Mouse (Mus musculus) heart, postnatal 0 days (tissue): Measurements from ENCODE around the gene Hpcal1. TPM values are rescaled to one million over a fixed set of nuclear protein-coding genes. Genes with fewer than 3 reads are reported as not detected.

ENCODE experiments used
- ATAC-seq: fragments of 200-750 bp; cut with Nextera tagmentation; 2 replicates; pipeline ENCODE4 v1.8.0; 2017; ENCODE audit warnings: low read depth, moderate number of reproducible peaks, moderate library complexity; ENCODE audit not compliant: insufficient read depth
- DNase-seq: peaks from one replicate; pipeline ENCODE4 v3.0.0-alpha.2; 2016; ENCODE audit warnings: low spot score
- H3K27ac ChIP-seq: fragments of 300-500 bp; sonication (generic); 2 replicates; pipeline ENCODE4 v1.5.1; 2014; ENCODE audit warnings: low read depth, mild to moderate bottlenecking
- H3K27me3 ChIP-seq: fragments of 300-500 bp; sonication (generic); 2 replicates; pipeline ENCODE4 v1.6.1; 2014; ENCODE audit warnings: low read length, mixed read lengths; ENCODE audit not compliant: control insufficient read depth, insufficient read depth
- H3K36me3 ChIP-seq: fragments of 300-500 bp; sonication (generic); replicated peaks from 2 replicates; pipeline ENCODE4 v1.6.1; 2014; ENCODE audit warnings: low read length, mixed read lengths; ENCODE audit not compliant: control insufficient read depth, insufficient read depth
- H3K4me1 ChIP-seq: fragments of 300-500 bp; sonication (generic); 2 replicates; pipeline ENCODE4 v1.6.1; 2014; ENCODE audit warnings: antibody characterized with exemption; ENCODE audit not compliant: control insufficient read depth, insufficient read depth
- H3K4me2 ChIP-seq: fragments of 300-500 bp; sonication (generic); 2 replicates; pipeline ENCODE4 v1.6.1; 2014; ENCODE audit warnings: low read depth, mild to moderate bottlenecking, low read length, moderate library complexity
- H3K4me3 ChIP-seq: fragments of 300-500 bp; sonication (generic); 2 replicates; pipeline ENCODE4 v1.5.1; 2014; ENCODE audit warnings: low read depth, low read length
- H3K9ac ChIP-seq: fragments of 300-500 bp; sonication (generic); replicated peaks from 2 replicates; pipeline ENCODE4 v1.6.1; 2014; ENCODE audit warnings: low read depth, low read length, mixed read lengths
- H3K9me3 ChIP-seq: fragments of 300-500 bp; sonication (generic); replicated peaks from 2 replicates; pipeline ENCODE4 v1.6.1; 2016; ENCODE audit warnings: low read length; ENCODE audit not compliant: control insufficient read depth
- CTCF ChIP-seq: IDR thresholded peaks from 2 replicates; pipeline ENCODE4 v1.5.1; 2016; ENCODE audit warnings: antibody characterized with exemption, control low read depth, low read depth
- EP300 ChIP-seq: IDR thresholded peaks from 2 replicates; pipeline ENCODE4 v1.6.1; 2016; ENCODE audit warnings: antibody characterized with exemption, low read depth
- WGBS: fragments of 180-500 bp; shearing (Covaris S2); extraction: QIAGEN DNeasy Blood & Tissue Kit; methylation state at CpG from one replicate; pipeline ENCODE4 v1.1.7; 2014; 5-methylcytosine and 5-hydroxymethylcytosine counted together
- polyA plus RNA-seq: library from polyadenylated mRNA; unstranded; fragments of >200 nt; fragmentation: Nextera tagmentation; extraction: Ambion mirVana; gene quantifications from 2 replicates; pipeline ENCODE4 v1.2.1, GENCODE M21; 2015
- total RNA-seq: library from RNA; depleted of rRNA; stranded (reverse); fragments of >200 nt; gene quantifications from 2 replicates; pipeline ENCODE4 v1.2.3, GENCODE M21; 2014; ENCODE audit warnings: low replicate concordance; rRNA removed

Gene Hpcal1
- total RNA-seq, result 14.8 and 19.1 TPM in 2 replicates
- 21.9 and 22.5 TPM in 2 replicates for polyA plus RNA-seq

- H3K27me3 ChIP-seq, result no peaks in the 10 kb centered on the region
- ATAC-seq (peak; percentile 92), DNase-seq (peak; percentile 82)
- under 1% methylated on average over 63 of the region's 72 CpGs for WGBS
- no peak for TF ChIP-seq CTCF
- TF ChIP-seq EP300, result no peak
- H3K4me1 ChIP-seq, result peaks cover 18% of the 10 kb centered on the region; the same call in 1 of the 2 replicates
- peak within 1 kb of the TSS; percentile 65 for H3K4me3 ChIP-seq
- peak within 1 kb of the TSS; percentile 76 for H3K4me2 ChIP-seq
- H3K9me3 ChIP-seq, result no peaks in the 10 kb centered on the region
- no peaks in the 10 kb centered on the region for H3K36me3 ChIP-seq
- peak within 1 kb of the TSS; percentile 63 for H3K9ac ChIP-seq
- peak within 1 kb of the TSS; percentile 40 for H3K27ac ChIP-seq
These were observed at the start of gene Hpcal1 for GRCm38 (mm10) chr12:17690564-17691281. Gene Hpcal1, plus strand, starts transcription at chr12:17690856.

DNA sequence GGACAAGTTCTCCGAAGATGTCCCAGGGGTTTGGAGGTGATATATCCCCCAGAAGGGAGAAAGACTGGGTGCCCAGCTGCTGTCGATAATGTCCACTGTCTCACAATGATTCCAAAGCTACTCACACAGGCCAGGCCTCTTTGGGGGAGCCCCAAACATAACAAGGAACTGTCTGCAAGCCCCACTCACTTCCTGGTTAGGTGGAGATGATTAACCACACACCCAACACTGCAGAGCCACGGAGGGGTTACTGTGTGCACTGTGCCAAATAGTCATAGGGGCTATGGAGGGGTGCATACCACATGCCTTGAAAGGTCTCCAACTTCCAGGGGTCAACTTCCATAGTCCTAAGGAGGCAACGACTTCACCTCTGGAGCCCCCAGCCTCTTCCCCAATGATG lies 49.4 kb upstream of the Hpcal1 start:
- Histone ChIP-seq H3K4me3 (no peak overlapping the region), H3K9ac (no peak overlapping the region), H3K4me1 (no peaks in the 10 kb centered on the region), H3K27ac (no peak overlapping the region), H3K27me3 (no peaks in the 10 kb centered on the region), H3K36me3 (no peaks in the 10 kb centered on the region), H3K4me2 (no peak overlapping the region), H3K9me3 (no peaks in the 10 kb centered on the region)
- DNase-seq, result no peak
- no peak for TF ChIP-seq EP300
- TF ChIP-seq CTCF, result no peak
- no peak for ATAC-seq
- 64% methylated on average over 4 of the region's 4 CpGs for WGBS

GRCm38 (mm10) chr12:17644385-17645222 lies 46.1 kb upstream of the Hpcal1 start:
- H3K27ac ChIP-seq, result no peak overlapping the region

DNA sequence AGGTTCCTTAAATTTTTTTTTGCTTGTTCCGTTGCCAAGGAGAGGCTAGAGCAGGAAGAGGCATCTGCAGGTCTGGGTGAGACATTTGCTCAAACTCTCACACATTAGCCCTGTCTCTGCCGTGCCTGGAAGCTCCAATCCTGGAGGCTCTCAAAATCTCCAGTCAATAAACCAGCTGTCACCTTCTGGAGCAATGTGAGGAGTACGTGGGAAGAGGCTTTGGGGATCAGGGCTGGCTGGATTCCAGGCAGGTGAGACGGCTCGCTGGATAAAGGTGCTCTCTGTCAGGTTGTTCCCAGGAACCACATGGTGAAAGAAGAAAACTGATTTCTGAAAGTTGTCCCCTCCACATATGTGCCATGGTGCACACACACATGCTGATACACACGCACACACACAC lies 44.2 kb upstream of the Hpcal1 start:
- DNase-seq (no peak), ATAC-seq (no peak)
- no peaks in the 10 kb centered on the region for H3K27me3 ChIP-seq
- no peaks in the 10 kb centered on the region for H3K9me3 ChIP-seq
- no peak overlapping the region for H3K9ac ChIP-seq
- WGBS, result 73% methylated on average over 6 of the region's 6 CpGs
- H3K4me2 ChIP-seq, result no peak overlapping the region
- H3K4me3 ChIP-seq, result no peak overlapping the region
- TF ChIP-seq CTCF (no peak), EP300 (no peak)
- H3K36me3 ChIP-seq, result no peaks in the 10 kb centered on the region
- H3K27ac ChIP-seq, result no peak overlapping the region
- H3K4me1 ChIP-seq, result no peaks in the 10 kb centered on the region

More at GRCm38 (mm10) chr12:17644385-17645222, 46.1 kb upstream of the Hpcal1 start:
- Histone ChIP-seq H3K9ac (no peak overlapping the region), H3K4me3 (no peak overlapping the region), H3K4me1 (no peaks in the 10 kb centered on the region), H3K9me3 (no peaks in the 10 kb centered on the region), H3K36me3 (no peaks in the 10 kb centered on the region), H3K4me2 (no peak overlapping the region), H3K27me3 (no peaks in the 10 kb centered on the region)
- TF ChIP-seq CTCF (no peak), EP300 (no peak)
- DNase-seq (no peak), ATAC-seq (no peak)
- 76% methylated on average over 12 of the region's 12 CpGs for WGBS

GRCm38 (mm10) chr12:17651223-17652095 lies 39.2 kb upstream of the Hpcal1 start:
- Histone ChIP-seq H3K36me3 (no peaks in the 10 kb centered on the region), H3K4me1 (no peaks in the 10 kb centered on the region), H3K4me3 (no peak overlapping the region), H3K4me2 (no peak overlapping the region), H3K9me3 (no peaks in the 10 kb centered on the region), H3K27ac (no peak overlapping the region), H3K27me3 (no peaks in the 10 kb centered on the region), H3K9ac (no peak overlapping the region)
- WGBS, result 56% methylated on average over 7 of the region's 7 CpGs
- TF ChIP-seq CTCF (no peak), EP300 (no peak)
- DNase-seq, result no peak
- no peak for ATAC-seq
